Mouse (Mus musculus) spleen, adult 2 months (tissue): ENCODE results near the gene Iqgap2. TPM values are rescaled to one million over a fixed set of nuclear protein-coding genes. Genes with fewer than 3 reads are reported as not detected.

ENCODE experiments used
- DNase-seq, 2 experiments: peaks; one replicate each; pipeline versions ENCODE4 v3.0.0 to v3.0.0-alpha.2; 2012 to 2021; ENCODE audit warnings: low spot score in 2 of 2, low read depth in 1 of 2
- H3K27ac ChIP-seq: fragments of 200-500 bp; 2 replicates; pipeline ENCODE4 v1.5.1; 2012; ENCODE audit warnings: low read length, inconsistent platforms; ENCODE audit not compliant: insufficient read depth
- H3K27me3 ChIP-seq: fragments of 200-500 bp; 2 replicates; pipeline ENCODE4 v1.6.1; 2012; ENCODE audit warnings: mild to moderate bottlenecking, moderate library complexity, low read length, inconsistent platforms; ENCODE audit not compliant: control insufficient read depth, insufficient read depth
- H3K36me3 ChIP-seq: fragments of 200-500 bp; 2 replicates; pipeline ENCODE4 v1.6.1; 2012; ENCODE audit warnings: mild to moderate bottlenecking, low read length, inconsistent platforms; ENCODE audit not compliant: control insufficient read depth, insufficient read depth
- H3K4me1 ChIP-seq: fragments of 200-500 bp; 2 replicates; pipeline ENCODE4 v1.6.1; 2011; ENCODE audit warnings: inconsistent platforms; ENCODE audit not compliant: control insufficient read depth, insufficient read depth, insufficient read length
- H3K4me3 ChIP-seq: fragments of 200-500 bp; 2 replicates; pipeline ENCODE4 v1.5.1; 2011; ENCODE audit warnings: mild to moderate bottlenecking, inconsistent platforms; ENCODE audit not compliant: insufficient read depth, insufficient read length; ENCODE audit errors: extremely low read depth
- CTCF ChIP-seq: fragments of 200-500 bp; IDR thresholded peaks from 2 replicates; pipeline ENCODE4 v1.5.1; 2011; ENCODE audit warnings: mild to moderate bottlenecking, inconsistent platforms; ENCODE audit not compliant: insufficient read depth, insufficient read length, insufficient replicate concordance; ENCODE audit errors: extremely low read depth
- POLR2A ChIP-seq: fragments of 200-500 bp; IDR thresholded peaks from 2 replicates; pipeline ENCODE4 v1.6.1; 2011; ENCODE audit warnings: low read depth, low read length, inconsistent platforms
- WGBS: fragments of 180-500 bp; shearing (Covaris S2); methylation state at CpG from one replicate; pipeline ENCODE4 v1.1.7; 2018; 5-methylcytosine and 5-hydroxymethylcytosine counted together
- polyA plus RNA-seq: library from polyadenylated mRNA; depleted of rRNA; stranded (reverse); fragments of >200 nt; gene quantifications from 2 replicates; pipeline ENCODE4 v1.2.3, GENCODE M21; 2012

The Iqgap2 gene
- polyA plus RNA-seq, 1 experiment = 2.1 TPM

DNA sequence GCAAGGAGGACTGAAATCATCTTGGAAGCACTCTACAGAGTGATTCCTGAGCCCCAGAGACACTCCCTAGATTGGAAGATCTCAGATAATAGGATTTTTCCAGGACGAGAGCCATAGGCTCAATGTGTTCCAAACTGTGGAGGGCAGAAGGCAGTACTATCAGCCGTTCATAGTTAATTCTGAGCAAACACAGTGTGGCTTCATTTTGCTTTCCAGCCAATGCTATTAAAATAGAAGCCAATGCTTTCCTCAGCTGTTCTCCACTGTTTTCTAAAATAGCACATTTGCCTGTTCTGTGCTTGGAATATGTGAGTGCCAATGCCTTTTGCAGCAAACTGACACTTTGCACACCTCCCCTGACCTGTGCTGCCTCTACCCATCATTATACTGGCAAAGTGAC lies 80.9 kb downstream of the Iqgap2 start:
- 90% methylated on average over 2 of the region's 2 CpGs for WGBS
- H3K36me3 ChIP-seq = no peaks in the 10 kb centered on the region
- H3K4me3 ChIP-seq = no peak overlapping the region
- no peak overlapping the region for H3K27ac ChIP-seq
- H3K27me3 ChIP-seq = no peaks in the 10 kb centered on the region
- no peak for DNase-seq
- TF ChIP-seq CTCF = no peak
- TF ChIP-seq POLR2A = no peak
- no peaks in the 10 kb centered on the region for H3K4me1 ChIP-seq

DNA sequence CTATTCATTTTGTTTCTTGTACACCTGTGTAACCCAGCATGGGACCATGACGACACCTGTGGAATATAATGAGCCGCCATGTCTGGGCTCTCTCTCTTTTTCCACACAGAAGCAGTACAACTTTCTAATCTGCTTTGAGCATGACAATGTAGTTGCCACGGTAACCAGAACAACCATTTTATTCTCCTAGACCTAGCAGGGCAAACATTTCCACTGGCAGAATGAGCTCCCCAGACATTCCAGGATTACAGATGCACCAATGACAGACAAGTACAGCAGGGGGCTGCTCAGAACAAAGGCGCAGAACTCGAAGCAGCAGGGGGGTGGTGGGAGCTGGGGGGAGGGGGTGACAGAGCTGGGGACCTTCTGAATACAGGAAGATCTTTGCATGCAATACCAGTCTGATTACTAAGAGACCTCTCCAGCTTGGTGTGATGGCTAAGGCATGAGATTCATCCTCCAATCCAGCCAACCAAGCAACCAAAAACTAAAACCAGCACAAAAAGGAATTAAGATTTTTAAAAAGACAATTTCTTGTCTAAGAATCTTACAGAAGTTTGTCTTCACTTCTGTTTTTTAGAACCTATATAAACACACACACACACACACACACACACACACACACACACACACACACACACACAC lies 84.5 kb downstream of the Iqgap2 start:
- H3K4me1 ChIP-seq = no peaks in the 10 kb centered on the region; the same call in 1 of the 2 replicates
- no peak overlapping the region for H3K4me3 ChIP-seq
- no peaks in the 10 kb centered on the region for H3K36me3 ChIP-seq
- WGBS = 90% methylated on average over 5 of the region's 5 CpGs
- no peak for TF ChIP-seq CTCF
- TF ChIP-seq POLR2A = no peak
- DNase-seq = no peak
- no peaks in the 10 kb centered on the region for H3K27me3 ChIP-seq
- H3K27ac ChIP-seq = no peak overlapping the region

GRCm38 (mm10) chr13:95805469-95806166 lies 86.1 kb downstream of the Iqgap2 start:
- Histone ChIP-seq H3K4me1 (no peaks in the 10 kb centered on the region; the same call in 1 of the 2 replicates), H3K36me3 (no peaks in the 10 kb centered on the region), H3K27ac (no peak overlapping the region), H3K4me3 (no peak overlapping the region), H3K27me3 (no peaks in the 10 kb centered on the region)
- 80% methylated on average over 13 of the region's 13 CpGs for WGBS
- DNase-seq = no peak
- TF ChIP-seq POLR2A (no peak), CTCF (no peak)

DNA sequence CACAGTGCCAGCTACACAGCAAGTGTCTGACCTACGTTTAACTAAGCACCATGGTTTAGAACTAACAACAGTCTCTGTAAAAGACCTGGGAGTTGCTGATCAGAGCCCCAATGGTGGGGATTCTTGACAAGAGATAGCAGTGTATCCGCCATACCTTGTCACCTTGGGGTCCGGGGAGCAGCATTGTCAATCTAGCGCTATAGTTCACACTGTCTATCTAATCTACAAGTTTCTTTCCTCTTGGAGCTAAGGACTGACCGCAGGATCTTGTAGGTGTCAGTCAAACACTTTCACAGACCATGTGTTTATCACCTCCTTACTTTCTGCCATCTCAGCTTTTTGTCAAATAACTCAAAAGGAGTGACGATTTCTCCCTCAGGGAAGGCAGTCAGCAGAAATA lies 87.6 kb downstream of the Iqgap2 start:
- Histone ChIP-seq H3K27me3 (no peaks in the 10 kb centered on the region), H3K36me3 (no peaks in the 10 kb centered on the region), H3K27ac (no peak overlapping the region), H3K4me3 (no peak overlapping the region), H3K4me1 (no peaks in the 10 kb centered on the region; the same call in 1 of the 2 replicates)
- TF ChIP-seq POLR2A (no peak), CTCF (no peak)
- DNase-seq = no peak
- 91% methylated on average over 6 of the region's 6 CpGs for WGBS

- Histone ChIP-seq H3K27me3 (no peaks in the 10 kb centered on the region), H3K4me3 (no peak overlapping the region), H3K36me3 (no peaks in the 10 kb centered on the region), H3K27ac (no peak overlapping the region), H3K4me1 (no peaks in the 10 kb centered on the region; the same call in 1 of the 2 replicates)
- no peak for DNase-seq
- 88% methylated on average over 9 of the region's 9 CpGs for WGBS
- TF ChIP-seq CTCF (no peak), POLR2A (no peak)
Measured at GRCm38 (mm10) chr13:95800925-95801324, 90.8 kb downstream of the Iqgap2 start.

DNA sequence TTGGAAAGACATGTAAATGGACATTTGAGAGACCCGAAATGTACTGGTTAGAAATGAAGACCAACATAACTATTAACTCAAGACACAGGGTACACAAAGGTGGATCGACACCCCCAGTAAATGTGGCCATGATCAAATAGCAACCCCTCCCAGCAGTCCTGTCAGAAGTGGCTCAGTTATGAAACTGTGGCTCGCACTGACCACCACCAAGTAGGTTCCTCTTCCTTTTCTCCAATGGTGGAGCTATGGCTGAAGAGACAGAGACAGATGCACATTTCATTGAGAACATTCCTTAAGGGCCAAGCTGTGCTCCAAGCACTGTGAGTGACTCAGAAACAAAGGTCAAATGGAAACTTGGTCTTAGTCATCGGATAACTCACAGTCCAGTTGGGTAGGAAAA lies 92.4 kb downstream of the Iqgap2 start:
- no peak overlapping the region for H3K4me3 ChIP-seq
- 82% methylated on average over 4 of the region's 4 CpGs for WGBS
- no peaks in the 10 kb centered on the region for H3K4me1 ChIP-seq

DNA sequence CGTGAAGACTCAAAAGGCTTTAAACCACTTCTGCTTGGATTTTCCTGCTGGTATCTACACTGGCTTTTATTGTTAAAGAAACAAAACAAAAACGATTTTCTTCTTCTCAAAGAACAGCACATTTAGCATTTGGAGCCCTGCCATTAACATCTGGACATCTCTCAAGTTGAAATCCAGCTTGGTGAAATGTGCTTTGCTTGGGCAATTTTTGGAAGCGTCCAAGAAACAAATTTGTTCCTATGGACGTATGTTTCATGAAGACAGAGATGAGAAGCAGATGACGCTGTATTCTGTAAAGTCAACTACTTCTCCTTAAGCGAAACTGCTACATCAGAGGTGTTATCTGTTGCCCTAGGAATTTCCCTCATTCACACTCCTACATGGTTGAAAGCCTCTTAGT lies 93.0 kb downstream of the Iqgap2 start:
- WGBS = 78% methylated on average over 6 of the region's 6 CpGs
- no peak for DNase-seq
- no peaks in the 10 kb centered on the region for H3K4me1 ChIP-seq
- H3K27ac ChIP-seq = no peak overlapping the region
- H3K36me3 ChIP-seq = no peaks in the 10 kb centered on the region
- TF ChIP-seq CTCF = no peak
- TF ChIP-seq POLR2A = no peak
- H3K4me3 ChIP-seq = no peak overlapping the region
- no peaks in the 10 kb centered on the region for H3K27me3 ChIP-seq

More for the DNA sequence above, 92.4 kb downstream of the Iqgap2 start:
- H3K27ac ChIP-seq = no peak overlapping the region
- DNase-seq = no peak
- H3K36me3 ChIP-seq = no peaks in the 10 kb centered on the region
- TF ChIP-seq CTCF (no peak), POLR2A (no peak)
- H3K27me3 ChIP-seq = no peaks in the 10 kb centered on the region
